Mouse (Mus musculus): ENCODE results near the gene Hk2.
"Not testable (repeated sequence)": the region's sequence is repeated elsewhere in the genome, so short reads cannot be mapped to it uniquely, and the experiment has no call there.

GRCm38 (mm10) chr6:82679286-82679685, 95.0 kb downstream of the Hk2 start:
- not testable (repeated sequence) for TF ChIP-seq CTCF (conservative IDR thresholded peaks at IDR 0.05; ENCODE audit: low read length); NANOG (IDR thresholded peaks at IDR 0.05; ENCODE audit: borderline replicate concordance, low read length); POU5F1 (IDR thresholded peaks at IDR 0.05; ENCODE audit: borderline replicate concordance, low read length)

Data from E14TG2a.4 (cell line).